Mouse (Mus musculus): Measurements from ENCODE around the gene Slc50a1.
A peak's percentile ranks its signal among the peaks of the same experiment; 100 is the strongest.

Gene Slc50a1

DNA sequence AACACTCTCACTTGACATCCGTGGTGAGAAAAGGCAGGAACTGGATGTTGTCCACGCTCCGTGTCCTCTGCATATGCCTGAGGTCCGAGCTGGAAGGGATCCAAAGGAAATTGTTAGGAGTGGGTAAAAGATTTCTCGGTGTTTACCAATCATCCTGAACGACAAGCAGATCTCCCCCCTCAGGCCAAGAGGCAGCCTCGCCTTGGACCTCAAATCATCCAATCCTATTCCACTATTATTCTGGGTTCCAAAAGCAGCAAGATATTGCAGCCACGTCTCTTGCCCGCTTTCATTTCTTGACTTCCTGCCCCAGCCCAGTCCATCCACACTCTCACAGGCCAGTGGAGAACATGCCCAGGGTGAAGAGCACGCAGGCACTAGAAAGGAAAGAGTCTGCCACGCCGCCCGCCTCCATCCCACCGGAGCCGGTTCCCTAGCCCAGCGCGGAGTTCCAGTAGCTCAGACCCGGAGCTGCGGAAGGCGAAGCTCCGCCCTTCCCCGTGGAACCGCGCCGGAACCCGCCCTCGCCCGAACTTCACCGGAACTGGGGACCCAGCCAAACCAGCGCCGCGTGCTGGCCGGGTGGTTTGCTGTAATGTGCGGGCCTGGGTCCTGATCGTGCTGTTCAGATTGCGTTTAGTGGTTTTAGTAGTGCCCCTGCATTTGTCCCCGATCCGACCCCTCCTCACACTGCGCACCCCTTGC lies at the start of gene Slc50a1:
Gene Slc50a1 (minus strand): TSS at position 520 of the 705 bp plus-strand sequence.
- DNase-seq = peak; percentile 93

DNA sequence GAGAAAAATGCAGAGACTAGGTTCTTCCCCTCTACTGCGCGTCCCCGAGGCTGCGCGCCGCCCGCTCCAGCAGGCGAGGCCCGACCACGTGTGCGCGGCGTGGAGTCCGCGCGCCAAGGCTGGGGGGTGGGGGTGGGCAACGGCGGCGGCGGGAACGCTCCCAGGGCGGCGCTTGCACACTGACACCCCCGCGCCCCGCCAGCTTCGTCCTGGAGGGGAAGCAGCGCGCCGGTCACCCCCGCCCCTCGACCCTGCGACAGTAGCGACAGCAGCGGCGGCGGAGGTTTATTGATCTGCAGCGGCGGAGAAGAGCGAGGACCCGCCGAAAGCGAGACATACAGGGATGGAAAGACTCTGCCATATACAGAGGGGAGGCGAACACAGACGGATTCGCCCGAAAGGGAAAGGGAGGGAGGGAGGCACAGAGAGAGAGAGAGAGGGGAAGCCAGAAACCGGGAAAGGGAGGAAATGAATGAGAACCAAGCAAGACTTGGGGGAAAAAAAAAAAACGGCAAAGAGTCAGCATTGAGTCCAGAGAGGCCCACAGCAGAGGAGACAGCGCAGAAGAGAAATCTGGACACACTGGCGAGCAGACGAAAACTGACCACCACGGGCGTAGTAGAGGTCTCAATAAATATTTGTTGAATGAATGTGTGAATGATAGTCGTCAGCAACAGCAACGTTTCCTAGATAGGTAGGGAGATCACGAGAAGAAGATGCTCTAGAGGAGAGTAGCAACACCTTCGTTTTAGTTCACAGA lies 49.4 kb upstream of the Slc50a1 start:
- DNase-seq = no peak

DNA sequence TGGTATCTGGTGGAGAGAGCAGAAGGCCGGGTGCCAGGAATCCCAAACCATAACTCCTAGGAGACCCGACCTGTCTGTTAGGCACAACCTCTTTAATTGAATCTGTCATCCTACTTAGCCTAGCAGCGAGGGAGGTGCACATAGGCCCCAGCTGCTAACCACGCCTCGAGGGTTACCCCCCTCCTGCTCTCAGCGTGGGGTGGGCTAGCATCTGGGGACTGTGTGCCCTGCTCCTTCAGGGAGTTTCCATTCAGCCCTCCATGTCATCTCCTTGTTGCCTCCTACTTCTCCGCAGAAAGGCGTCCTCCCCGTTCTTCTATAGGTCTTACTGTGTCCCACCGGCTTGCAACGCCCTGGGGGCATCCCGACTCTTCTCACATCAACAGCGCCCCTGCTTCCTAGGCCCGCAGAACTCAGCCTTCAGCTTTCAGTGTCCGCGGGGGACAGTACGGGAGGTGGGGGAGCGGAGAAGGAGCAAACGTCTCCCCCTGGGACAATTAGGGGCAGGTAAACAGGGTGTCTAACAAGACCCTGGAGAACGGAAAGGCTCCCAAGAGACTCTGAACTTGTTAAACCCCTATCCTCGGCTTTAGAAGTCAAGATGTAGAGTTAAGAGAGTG lies 48.7 kb upstream of the Slc50a1 start:
- no peak for DNase-seq

DNA sequence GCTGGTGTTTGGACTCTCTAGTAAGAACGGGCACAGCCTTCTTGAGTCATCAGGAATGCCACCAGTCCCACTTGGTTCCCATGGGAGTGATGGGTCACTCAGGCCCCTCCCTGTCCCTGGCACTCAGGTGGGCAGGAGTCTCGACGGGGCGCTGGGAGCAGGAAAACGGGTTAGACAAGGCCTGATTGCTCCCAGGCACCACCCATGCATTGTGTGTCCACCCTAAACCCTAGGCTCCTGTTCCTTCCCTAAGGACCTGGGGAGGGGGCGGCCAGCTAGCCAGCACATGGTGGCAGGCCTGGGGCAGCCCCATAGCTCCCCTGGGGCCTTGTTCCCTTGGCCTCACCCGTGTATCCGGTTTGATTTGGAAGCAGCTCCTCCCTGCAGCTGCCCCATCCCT lies 47.9 kb upstream of the Slc50a1 start:
- no peak for DNase-seq

DNA sequence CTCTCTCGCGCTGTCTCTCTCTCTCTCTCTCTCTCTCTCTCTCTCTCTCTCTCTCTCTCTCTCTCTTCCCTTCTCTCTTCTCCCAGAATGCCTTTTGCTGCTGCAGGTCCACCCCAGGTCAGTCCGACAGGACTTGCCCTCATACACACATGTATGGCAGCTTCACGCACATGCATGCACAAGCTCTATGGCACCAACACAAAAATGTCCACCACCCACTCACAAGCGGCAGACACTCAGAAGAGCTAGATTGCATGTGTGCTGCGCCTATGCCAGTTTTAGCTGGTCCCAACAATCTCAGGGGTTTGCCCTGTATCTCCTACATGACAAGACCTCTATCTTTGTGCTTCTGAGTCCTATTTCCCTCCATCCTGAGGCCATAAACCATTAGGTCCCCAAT lies 46.9 kb upstream of the Slc50a1 start:
- DNase-seq = no peak

DNA sequence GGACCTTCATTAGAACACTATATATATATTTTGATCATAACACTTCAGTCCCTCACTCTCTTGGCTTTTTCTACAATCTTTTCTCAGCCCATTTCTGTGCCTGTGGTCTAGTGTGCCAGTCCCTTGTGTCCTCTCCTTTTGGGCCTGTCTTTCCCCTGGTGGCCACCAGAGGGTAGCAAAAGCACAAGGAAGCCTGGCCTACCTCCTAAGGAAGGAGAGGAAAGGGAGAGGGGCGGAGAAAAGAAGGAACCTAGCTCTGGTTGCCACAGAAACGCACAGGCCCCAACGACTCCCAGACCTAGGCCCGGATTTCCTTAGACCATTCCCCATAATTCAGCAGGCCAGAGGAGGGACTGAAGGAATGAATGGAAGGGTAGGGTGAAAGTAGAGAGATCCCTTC lies 46.5 kb upstream of the Slc50a1 start:
- peak; percentile 93 for DNase-seq

DNA sequence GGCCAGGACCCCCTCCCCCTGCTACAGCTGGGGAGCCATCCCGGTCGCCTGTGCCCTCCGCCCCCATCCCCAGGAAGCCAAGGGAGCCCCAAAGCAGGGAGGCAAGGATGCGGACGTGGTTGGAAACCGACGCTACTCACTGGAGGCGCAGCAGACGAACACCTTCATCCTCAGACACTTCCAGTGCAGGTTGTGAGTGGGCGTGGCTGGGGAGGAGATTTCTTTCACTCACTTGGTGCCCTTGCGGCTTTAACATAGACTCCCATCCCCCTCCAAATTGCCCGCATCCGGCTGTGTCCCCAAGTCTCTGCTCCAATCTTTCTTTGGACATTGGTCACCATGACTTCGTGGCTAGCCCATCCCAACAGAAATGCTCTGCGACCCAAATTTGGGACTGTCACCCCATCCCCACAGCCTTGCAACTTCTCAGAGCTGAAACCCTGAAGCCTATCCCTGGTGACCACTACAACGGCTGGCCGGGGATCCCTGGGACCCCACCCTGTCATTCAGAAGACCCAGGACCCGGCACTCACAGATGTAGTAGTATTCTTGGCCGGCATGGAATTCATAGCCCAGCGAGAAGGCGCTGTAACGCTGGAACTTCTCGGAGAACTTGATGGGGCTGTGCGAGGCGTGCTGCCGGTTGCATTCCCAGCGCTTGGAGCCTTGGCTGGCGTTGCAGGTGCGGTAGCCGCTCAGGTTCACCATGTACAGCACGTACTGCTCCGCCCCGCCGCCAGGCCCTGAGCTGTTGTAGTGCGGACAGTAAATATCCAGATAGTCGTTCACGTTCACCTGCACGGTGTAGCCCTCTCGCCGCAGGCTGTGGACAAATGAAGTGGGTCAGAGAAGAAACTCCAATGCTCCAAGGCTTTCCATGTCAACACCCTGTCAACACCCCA lies 45.8 kb upstream of the Slc50a1 start:
- DNase-seq = no peak

DNA sequence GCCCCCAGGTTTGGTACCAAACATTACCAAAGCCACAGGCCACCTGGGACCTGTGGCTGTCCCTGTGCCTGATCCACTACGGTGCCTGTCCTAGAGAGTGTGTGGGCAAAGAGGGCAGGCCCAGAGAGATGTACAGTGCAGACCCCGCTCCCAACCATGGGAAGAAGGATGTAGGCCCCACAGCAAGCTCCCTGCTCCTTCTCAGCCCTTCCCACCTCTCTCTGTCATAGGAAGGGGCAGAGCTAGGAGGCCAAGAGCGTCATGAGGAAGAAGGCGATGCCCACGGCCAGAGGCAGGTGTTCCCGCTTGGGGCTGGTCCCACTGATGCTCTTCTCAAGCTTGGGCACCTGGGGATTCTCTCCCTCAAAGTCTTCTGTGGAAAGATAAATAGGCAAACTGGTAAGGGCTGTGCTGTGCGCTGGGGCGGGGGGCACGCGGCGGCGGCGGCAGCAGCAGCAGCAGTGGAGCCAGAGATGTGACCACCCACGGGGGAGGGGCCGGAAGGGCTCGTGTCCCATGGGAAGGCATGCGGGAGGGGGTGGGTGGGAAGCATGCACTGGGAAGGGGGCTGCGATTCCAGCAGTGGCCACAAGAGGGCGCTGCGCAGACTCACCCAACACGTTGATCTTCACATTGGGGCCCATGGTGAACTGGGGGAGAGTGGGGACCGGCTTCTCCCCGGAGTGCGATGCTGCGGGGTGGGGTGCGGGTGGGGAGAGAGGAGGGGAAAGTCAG lies 45.0 kb upstream of the Slc50a1 start:
- DNase-seq = peak; percentile 94

DNA sequence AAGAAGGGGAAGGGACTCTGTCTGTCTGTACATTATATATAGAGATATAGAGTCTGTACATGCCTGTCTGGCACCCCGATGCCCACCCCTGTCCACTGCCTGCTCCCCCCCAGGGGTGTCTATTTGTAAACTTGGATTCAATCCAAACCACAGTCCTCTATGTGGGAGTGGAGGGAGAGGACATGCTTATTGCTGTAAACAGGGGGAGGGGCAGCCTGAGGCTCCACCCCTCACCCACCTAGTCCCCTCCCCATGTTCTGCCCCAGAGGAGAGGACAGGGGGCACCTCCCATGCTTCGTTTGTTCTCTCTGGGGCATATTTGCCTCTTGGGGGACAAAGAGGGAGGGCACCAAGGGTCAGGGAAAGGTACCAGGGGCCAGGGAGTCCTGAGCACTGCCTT lies 44.4 kb upstream of the Slc50a1 start:
- no peak for DNase-seq

DNA sequence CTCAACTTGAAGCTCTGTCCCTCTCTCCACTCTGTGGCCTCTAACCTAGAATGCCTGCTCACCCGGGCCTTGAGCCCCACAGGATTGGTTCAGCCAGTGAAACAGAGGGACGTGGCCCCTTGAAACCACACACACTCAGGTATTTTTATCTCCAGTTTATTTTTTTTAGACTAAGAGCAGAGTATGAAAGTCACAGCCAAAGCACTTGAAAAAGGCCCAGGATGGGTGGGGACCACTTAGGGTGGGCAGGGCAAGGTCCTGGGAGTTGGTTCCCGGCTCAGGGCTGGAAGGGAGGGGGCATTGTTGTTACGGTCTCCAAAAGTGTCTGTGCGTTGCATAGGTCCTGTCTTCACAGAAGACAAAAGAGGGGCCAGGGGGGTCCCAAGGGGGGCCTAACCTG lies 44.0 kb upstream of the Slc50a1 start:
- no peak for DNase-seq

DNA sequence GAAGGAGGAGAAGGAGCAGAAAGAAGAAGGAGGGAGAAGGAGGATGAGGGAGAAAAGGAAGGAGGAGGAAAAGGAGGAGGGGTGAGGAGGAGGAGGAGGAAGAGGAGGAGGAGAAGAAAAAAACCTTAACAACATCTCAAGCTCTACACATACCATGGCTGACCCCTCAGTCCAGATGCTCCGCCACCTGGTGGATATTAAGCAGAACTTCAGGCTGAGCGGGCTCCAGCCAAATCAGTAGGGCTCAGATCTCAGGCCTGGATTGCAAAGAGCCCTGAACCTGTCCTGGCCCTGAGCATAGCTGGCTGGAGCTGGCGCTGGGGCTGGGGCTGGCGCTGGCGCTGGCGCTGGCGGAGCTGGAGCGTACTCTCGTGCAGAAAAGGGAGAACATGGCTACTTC lies 37.7 kb upstream of the Slc50a1 start:
- peak; percentile 82 for DNase-seq

DNA sequence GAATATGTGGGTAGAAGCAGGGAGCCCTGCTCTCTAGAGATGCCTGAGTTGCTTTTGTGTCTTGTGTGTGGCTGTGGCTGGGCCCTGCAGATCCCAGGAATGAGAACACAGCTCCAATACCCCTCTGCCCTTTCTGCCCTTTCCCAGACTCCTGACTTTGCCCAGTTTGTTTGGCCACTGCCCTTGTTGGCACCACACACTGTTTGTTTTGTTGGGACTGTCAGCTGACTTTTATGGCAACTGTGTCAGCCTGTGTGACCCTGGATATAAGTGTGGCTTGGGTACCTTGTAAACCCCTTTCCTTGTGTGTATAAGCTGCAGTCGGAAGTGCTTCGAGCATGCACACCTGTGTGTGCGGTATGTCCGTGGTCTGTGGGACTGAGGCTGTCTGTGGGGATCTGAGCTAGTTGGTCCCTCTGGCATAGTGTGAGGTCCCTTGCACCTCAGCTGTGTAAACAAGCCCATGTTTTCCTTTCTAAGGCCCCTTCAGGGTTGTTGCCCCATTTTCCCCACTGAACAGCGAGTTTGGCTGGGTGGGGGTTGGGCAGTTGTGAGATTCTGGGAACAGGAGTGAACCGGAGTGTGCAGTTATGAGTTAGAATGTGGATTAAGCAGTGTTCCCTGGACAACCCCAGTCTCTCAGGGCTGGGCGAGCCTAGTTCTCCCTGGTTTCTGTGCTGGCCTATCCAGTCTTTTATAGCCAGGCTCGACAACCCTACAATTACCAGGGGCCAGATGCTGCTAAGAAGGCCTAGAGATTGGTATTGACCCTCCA lies 35.4 kb upstream of the Slc50a1 start:
- DNase-seq = no peak

DNA sequence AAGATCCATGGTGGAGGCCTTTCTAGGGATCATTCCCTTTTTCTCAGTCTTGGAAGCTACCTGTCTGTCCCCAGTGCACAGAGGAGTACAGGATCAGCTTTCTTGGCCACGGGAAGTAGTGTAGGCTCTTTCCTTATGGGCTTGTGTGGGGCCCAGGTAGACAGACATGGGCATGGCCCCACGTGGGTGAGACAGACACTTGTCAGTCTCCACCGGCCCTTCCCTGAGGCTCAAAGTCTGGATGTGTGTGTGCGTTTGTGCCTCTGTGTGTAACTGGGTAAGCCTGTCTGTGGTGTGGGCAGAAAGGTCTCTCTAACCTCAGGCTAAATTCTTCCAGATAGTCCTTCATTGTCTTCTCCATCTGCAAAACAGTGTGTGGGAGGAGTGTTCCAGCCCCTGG lies 34.7 kb upstream of the Slc50a1 start:
- DNase-seq = no peak

DNA sequence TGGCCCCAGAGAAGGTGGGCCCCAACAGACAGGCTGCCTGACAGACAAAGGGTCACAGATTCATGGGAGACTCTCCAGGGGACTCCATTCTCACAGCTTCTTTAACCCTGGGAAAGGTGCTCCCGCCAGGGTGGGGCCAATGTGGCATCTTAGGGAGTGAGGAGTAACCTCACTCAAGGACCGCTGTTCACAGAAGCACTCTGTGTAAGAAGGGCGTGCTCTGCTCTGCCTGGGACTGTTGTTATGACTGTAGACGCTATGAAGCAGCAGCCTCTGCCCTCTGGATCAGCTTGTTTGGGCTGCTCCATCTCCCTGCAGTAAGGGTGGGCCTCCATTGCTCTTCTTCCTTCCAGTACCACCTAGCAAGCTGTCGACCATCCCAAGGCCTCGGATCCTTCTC lies 34.1 kb upstream of the Slc50a1 start:
- DNase-seq = no peak

DNA sequence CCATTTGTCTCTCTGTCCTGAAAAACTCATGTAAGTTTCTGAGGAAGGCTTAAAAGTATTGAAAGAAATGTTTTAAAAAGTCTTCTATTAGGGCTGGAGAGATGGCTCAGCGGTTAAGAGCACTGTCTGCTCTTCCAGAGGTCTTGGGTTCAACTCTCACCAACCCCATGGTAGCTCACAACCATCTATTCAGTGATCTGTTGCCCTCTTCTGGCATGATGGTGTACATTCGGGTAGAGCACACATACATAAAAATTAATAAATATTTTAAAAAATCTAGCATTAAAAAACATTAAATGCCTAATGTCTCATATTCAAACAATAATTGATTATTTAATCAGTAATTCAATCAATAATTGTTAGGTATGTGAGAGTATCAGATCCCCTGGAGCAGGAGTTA lies 30.1 kb upstream of the Slc50a1 start:
- no peak for DNase-seq

DNA sequence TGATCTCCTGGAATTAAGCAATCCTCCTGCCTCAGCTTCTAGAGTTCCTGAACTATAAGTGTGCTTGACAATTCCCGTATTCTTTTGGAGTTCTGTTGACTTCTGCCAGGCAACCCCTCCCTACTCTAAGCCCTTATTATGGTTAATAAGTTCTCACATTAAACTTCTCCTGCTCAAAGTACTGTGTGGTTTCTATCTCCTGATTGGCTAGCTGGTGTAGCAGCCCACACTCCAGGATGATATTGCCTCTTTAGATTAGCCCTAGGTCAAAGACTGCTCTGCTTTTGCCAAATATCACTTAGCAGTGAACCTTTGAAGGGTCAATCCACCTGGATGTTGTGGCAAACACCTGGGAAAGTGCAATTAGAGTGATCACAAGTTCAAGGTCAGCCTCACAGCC lies 29.7 kb upstream of the Slc50a1 start:
- no peak for DNase-seq

DNA sequence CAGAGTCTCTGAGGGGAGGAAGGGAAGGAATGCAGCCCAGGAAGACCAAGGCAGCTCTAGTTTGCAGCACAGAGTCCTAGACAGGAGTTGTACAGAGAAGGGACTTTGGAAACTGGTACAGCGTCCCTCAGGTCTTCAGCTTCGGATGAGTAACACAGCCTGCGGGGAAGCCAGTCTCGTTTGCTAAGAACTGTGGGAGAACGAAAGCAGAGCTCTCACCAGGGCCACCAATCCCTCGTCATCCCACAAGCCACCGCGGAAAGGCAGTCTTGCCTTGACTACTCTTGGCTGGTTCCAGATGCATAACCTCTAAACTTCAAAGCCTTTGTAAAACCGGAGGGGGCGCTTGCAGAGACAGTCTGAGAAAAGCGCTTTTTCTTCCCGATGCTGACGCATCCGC lies 29.1 kb upstream of the Slc50a1 start:
- DNase-seq = peak; percentile 64

DNA sequence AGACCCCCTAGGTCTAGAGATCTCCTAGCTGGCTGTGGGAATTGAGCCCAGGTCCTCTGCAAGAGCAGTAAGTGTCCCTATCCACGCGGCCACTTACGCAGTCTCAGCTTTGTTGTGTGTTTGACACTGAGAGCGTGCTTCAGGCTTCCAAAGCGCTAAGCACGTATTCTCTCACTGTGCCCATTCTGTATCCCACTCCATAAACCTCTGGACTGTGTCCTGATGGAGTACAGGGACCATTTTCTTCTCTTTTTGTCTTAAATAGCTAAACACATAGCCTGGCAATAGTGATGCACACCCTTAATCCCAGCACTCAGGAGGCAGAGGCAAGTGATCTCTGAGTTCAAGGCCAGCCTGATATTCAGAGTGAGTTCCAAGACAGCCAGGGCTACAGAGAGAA lies 28.5 kb upstream of the Slc50a1 start:
- DNase-seq = no peak

DNA sequence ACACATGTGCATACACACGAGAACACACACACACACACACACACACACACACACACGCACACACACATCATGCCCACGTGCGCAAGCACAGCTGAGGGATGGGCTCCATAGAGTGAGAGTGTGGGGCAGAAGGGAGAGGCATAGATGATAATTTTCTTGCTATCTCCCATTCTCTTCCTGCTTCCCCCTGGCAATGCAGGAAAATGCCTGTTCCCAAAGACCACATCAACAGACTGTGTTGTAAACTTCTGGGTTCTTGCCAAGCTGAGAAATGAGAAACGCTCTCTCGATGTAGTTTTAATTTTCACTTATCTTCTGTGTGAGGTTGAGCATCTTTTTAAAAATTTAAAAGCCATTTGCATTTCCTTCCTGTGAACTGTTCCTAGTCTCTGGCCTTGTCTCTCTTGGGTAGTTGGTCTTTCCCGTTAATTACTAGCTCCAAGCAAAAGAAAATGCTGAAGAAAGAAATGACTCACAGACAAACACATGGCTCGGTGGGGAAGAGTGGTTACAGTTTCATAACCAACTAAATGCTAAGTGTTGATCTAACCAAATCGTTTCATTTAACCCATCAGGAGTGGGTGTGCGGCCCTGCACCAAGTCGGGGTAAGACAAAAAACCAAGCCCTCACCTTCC lies 26.5 kb upstream of the Slc50a1 start:
- DNase-seq = no peak

DNA sequence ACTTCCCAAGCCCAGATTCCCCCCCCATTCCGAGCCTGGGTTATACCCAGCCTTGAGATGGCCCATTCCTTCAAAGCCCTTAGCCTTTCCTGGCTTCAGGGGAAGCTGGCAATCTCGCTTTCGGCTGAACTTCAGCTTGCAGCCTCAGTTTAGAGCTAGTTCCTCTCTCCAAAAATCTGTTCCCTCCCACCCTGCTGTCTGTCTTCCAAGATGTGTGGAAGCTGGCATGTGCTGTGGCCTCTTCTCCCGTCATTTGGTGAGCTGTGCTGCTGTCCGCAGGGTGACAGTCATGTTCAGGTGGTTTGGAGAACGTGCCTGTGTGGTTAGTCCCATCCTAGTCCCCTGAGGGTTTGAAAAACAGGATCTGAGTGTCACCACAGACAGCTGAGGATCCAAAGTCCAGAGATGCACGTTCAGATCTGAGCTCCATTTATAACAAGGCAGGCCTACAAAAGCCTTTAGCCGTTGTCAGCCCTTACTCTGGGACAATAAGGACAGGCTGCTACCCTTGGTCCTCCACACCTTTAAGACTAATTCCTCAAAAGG lies 25.4 kb upstream of the Slc50a1 start:
- no peak for DNase-seq

DNA sequence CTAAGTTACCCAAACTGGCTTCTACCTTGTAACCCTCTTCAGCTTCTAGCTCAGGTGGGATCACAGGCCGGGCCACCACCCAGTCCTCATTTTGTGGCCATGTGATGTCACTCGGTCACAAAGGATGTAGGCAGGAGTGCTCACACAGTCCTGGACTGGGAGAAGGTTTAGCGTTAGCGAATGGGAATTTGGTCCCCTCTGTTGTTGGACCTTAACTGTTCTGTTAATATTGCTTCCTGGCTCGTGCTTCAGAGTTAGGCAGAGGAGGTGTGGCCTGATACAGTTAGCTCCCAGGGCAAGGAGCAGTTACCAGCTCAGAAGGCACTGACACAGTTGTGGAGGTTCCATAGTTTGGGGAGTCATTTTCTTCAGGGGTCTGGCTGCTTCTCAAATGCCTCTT lies 23.8 kb upstream of the Slc50a1 start:
- no peak for DNase-seq

All from kidney, postnatal 10 days (tissue).